Mouse (Mus musculus): Measurements from ENCODE around the gene Sart3.

The Sart3 gene

DNA sequence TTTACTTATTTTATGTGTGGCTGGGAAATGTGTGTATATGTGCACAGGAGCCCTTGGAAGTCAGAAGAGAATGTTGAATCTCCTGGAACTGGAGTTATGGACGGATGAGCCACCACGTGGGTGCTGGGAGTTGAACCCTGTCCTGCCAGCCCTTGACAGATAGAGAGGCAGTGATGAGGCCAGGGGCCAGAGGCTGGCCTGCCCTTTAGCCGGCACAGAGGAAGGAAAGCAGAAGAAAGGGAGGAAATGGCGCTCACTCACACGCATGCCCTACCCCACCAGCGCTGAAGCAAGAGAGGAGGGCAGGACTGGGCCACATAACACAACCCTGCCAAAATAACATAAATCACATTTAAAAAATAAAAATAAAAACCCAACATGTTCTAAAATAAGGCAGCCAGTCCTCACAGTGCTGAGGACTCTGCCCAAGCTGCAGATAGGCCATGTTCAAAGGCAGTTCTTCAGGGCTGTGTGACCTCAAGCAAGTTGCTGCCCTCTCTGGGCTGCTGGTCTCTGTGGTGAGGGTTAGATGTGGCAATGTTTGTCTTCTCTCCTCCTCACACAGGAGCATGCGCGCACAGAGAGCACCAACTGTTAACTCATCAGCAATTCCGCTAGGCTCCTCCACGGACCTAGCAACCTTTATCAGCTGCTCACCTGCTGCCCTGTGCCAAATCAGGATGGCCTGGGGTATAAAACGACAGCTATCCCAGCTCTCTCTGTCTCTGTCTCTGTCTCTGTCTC is 18.3 kb upstream of the Sart3 start:
- DNase-seq: peak; percentile 72

DNA sequence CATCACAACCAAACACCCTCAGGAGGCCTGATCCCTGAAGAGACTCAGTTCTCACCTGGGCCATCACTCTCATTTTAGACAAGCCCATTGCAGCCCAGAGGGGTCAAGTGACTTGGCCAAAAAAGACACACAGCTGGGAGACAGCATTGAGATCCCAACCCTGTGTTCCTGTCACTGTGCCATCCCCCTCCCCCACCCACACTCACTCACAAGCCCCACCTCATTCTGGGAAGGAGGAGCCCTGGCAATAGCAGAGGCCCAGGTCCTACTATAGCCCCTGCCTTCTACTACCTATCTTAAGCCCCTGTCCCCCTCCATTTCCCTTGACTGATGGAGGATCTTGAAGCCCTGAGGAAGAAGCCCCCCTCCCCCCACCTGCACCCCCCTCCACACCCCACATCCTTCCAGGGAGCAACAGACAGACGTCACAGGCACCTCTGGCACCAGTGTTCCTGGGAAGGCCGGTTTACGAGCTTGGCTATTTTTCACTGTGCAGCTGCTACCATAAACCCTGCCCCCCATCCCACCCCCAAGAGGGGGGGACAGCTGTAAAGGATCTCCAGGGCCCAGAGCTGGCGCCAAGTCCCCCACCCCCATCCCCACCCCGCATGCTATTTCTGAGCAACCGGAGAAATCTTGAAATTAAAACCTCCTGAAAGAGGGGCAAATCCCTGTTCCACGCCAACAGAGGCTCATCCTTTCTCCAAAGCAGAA is 16.9 kb upstream of the Sart3 start:
- DNase-seq: peak; percentile 88

DNA sequence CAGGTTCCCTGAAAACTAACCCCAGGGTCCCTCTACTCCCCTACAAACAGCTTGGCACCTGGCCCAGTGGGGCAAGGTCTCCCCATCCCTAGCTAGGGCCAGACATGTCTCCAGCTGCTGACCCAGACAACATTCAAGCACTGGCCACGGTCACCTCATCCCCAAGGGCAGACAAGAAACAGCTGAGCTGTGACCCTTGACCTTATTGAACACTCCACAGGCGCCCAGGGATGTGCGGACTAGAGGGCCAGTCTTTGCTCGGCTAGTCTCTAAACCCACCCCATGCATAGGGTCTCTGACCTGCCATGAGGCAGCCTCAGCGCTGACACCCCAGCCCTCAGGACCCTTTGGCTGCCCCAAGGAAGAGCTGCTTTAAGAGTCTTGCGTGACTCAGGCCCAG is 16.3 kb upstream of the Sart3 start:
- peak; percentile 66 for DNase-seq

DNA sequence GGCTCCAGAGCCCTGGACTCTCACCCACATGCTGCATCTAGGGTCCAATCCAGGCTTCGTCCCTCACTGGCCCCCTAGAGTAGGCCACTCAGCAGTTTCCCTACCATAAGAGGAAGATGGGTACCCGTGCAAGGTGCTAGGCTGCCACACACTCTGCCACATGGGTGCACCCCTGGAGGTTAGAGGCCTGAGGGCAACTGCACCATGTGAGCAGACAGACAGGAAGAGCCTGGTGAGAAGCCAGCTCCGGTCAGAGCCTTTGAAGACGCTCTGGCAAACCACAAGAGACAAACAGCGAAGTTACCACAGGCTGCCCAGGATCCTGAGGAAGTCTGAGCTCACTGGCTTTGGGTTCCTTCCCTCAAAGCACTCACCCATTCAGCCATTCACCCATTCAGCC is 14.7 kb upstream of the Sart3 start:
- no peak for DNase-seq

DNA sequence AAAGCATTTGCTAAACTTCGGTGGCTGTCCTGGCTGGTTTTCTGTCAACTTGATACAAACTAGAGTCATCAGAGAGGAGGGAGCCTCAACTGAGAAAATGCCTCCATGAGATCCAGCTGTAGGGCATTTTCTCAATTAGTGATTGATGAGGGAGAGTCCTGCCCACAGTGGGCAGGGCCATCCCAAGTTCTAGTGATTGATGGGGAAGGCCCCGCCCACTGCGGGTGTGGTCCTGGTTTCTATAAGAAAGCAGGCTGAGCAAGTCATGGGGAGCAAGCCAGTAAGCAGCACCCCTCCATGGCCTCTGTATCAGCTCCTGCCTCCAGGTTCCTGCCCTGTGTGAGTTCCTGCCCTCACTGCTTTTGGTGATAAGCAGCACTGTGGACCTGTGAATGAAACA is 11.8 kb upstream of the Sart3 start:
- DNase-seq: peak; percentile 72

DNA sequence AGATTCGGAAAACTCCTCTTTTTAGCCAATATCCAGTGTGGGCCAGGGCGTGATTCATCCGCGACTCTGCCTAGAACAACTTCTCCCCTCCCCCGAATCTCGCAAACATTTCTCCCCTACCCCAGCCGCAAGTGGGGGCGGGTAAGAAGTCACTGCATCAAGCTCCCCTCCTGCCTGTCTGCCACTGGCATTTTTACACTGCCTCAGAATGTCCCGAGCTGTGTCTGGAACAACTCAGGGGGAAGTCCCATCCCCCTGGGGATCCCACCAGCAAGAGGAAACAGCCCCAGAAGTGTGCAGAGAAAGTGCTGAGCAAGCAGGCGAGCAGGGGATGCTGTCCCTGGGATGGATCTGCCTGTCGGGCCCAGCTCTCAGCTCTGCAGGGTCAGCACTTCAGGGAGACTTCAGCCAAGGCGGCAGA is 11.3 kb upstream of the Sart3 start:
- DNase-seq: peak; percentile 80

DNA sequence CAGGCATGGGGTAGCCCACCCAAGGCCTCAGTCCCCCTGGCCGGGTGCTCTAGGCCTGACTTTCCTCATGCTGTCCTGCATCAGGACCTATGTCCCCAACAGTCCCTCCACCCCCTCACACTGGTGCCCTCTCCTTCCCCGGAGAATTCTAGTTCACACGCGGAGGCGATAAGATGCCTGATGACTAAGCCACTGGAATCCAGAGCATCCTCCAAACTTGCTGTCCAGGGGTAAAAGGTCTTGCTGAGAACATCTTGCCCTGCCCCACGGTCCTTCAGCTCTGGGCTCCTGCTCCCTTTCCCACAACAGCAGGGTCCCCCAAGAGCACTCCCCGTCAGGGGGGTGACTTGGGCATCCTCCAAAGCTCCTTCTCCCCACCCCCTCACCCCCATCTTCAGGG is 10.3 kb upstream of the Sart3 start:
- peak; percentile 48 for DNase-seq

DNA sequence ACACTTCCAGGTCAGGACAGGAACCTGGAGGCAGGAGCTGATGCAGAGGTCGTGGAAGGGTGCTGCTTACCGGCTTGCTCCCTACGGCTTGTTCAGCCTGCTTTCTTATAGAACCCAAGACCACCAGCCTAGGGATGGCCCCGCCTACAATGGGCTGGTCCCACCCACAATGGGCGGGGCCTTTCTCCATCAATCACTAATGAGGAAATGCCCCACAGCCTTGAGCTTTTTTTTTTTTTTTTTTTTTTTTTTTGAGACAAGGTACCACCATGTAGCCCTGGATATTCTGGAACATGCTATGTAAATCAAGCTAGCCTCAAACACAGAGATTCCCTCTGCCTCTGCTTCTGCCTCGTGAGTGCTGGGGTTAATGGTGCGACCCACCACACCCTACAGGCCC is 9.6 kb upstream of the Sart3 start:
- no peak for DNase-seq

DNA sequence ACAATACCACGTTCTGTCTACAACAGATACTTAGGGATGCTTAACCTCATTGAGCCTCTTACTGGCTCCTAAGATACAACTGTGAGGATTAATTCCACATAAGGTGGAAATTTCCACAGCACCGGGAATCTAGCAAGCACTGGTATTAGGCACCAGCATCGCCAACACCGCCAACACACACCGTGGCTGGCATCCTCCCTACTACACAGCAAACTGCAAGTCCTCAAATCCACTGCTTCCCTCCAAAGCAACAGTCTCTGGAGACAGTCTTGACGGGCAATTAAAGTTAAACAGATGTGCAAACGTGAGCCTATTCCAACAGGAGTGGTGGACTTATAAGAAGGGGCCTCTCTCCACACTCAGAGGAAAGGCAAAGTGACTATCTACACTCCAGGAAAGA is 8.9 kb upstream of the Sart3 start:
- DNase-seq: peak; percentile 19

DNA sequence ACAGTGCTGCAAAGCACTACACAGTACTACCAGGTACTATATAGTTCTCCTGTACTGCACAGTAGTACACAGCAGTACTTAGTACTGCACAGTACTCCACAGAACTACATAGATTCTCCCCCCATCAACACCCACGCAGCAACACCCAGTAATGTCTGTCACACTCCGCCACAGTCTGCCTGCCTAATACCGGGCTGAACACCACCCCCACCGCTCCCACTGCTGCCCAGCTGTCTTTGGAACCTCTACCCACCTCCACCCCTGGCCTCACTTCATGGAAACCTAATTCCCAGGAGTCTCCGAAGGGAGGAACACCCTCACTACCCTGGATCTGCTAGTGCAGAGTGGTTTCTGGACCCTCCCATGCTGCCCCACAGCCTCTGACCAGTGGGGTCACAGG is 8.5 kb upstream of the Sart3 start:
- DNase-seq: no peak

DNA sequence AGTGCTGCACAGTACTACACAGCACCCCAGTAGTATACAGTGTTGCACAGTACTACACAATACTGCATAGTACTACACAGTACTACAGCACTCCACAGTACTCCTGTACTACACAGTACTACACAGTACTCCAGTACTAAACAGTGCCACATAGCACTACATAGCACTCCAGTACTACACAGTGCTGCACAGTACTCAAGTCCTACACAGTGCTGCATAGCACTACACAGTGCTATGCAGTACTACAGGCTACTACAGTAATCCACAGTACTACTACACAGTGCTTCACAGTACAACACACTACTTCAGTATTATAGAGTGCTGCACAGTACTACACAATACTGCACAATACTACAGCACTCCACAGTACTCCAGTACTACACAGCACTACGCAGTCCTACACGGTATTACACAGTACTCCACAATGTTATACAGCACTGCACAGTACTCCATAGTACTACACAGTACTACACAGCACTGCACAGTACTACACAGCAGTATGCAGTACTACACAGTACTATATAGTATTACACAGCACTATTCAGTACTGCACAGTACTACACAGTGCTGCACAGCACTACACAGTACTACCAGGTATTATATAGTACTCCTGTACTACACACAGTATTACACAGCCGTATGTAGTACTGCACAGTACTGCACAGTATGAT is 7.9 kb upstream of the Sart3 start:
- DNase-seq: no peak

DNA sequence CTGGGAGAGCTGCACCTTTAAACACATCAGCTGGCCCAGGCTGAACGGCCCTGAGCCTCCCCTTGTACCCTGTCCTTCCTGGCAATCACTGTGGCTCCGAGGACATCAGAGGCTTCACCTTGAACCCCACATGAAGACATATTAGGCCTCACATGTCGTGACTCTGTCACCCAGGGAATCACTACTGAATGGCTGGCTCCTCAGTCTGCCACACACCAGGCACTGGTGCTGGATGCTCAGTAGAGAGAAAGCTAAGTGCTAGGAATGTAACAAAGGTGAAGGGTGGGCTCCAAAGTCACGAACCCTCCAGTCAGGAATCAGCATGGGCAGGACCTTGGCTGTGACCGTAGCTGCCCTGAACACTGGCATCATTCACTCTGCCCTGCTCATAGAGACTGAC is 7.3 kb upstream of the Sart3 start:
- DNase-seq: no peak

DNA sequence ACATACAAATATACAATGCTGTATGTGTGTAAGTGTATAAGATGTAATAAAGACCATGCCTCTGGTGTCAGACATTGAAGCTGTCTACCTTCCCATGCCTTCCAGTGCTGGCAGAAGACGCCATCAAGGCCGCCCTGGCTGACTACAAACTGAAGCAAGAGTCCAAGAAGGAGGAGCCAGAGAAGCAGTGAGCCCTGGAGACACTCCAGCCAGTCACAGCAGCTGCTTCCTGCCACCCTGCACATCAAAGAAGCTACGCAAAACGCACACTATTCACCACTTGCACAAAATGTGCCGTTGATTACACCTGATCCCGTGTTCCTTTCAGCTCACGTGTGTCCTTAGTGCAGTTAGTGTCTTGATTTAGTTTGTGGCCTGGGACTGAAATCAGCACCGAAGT is 5.4 kb upstream of the Sart3 start:
- peak; percentile 62 for DNase-seq

DNA sequence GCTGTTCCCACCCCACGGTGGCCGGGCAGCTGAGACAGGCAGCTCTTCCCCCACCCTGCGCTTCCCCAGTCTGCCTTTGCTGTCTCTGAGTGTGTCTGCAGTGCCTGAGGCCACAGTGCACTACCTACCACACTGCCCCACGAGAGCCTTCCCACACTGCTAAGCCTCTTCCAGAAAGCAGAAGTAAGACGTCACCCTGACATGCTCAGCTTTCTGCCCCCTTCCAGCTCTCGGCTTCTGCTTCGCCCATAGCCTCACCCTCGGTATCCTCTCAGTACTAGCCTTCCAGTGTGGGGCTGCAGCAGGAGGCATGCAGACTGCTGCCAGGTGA is 4.6 kb upstream of the Sart3 start:
- no peak for DNase-seq

DNA sequence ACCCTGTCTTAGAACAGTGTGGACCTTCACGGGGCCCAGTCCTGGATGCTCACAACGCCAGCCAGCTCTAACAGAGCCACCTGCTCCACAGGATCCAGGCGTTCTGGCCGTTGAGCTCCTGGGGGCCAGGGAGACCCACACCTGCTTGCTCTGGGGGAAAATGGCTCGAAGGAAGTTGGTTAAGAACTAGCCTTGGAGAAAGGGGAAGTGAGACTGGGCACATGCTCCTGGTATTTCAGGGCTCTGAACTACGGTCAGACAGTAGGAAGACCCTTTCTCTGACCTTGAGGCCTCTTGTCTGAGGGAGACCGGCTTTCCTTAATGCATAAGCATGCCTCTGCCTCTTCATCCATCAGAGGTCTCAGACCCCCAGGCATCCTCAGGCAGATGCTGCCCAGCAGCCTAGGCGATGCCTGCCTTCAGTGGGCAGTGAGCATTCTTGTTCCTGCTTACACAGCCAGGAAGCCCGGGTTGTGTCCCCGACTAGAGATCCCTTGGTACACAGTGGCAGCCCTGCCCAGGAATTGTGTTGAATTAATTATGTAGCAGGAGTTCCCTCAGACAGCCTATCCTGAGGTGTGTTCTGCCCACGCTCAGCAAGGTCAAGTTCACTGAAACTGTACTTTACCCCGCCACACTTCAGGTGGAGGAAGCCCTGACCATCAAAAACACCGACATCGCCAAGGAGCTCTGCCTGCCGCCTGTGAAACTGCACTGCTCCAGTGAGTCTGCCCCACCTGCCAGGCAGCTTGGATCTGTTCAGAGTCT is 4.0 kb upstream of the Sart3 start:
- peak; percentile 21 for DNase-seq

DNA sequence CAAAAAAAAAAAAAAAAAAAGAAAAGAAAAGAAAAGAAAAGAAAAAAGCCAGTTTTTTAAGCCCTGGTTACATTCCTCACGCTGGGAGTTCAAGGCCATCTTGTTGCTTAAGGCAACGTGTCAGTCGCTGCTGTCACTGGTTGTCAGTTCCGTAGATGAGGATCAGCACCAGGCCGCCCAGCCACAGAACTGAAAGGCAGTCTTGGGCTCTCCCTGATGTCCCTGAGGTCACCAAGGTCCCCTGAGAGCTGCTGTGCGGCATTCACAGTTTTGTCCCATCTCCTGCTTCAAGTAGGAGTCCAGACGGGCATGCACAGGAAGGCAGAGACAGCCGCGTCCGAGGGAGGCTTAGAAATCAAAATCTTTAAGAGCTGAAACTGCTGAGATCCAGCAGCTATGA is 3.3 kb upstream of the Sart3 start:
- no peak for DNase-seq

DNA sequence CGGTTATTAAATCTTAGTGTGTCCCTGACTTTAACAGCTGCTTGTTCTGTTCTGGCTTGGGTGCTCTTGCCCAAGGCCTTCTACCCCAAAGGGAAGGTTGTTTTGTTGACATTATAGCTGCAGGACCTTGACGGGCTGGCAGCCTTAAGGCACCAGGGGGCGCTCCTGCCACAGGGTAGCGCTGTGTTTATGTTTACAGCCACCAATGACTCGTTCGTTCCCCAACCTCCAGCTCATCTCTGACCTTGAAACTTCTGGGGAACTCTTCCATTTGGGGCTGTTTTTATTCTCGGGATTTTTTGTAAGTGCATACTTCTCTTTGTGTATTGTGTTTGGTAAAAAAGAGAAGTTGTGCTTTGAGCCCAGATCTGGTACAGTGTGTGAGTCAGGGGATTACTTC is 1.4 kb upstream of the Sart3 start:
- peak; percentile 95 for DNase-seq

DNA sequence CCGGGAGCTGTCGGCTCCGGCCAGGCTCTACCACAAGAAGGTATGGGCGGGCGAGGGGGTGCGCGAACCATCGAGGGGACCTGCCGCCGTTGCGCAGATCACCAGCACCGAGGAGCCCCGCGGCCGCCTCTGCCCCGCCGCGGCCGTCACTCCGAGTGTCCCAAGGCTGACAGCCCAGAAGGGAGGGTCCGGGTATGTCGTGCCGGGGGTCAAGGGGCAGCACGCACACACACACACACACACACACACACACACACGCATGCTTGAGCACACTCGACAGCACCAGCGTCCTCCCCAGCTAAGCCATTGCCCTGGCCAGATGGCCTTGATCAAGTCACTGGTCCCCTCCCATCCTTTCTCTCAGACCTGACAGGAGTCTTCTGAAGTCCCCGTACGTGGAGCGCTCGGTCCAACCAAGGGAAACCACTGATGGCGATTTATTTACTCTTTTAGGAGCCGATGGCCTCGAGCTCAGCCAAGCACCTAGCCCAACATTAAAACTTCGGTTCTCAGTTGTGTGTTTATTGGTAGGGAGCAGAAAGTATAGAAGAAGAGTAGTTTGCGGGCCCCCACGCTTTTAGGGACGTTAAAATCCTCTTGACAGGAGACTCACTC is 702 bp upstream of the Sart3 start:
- DNase-seq: no peak

DNA sequence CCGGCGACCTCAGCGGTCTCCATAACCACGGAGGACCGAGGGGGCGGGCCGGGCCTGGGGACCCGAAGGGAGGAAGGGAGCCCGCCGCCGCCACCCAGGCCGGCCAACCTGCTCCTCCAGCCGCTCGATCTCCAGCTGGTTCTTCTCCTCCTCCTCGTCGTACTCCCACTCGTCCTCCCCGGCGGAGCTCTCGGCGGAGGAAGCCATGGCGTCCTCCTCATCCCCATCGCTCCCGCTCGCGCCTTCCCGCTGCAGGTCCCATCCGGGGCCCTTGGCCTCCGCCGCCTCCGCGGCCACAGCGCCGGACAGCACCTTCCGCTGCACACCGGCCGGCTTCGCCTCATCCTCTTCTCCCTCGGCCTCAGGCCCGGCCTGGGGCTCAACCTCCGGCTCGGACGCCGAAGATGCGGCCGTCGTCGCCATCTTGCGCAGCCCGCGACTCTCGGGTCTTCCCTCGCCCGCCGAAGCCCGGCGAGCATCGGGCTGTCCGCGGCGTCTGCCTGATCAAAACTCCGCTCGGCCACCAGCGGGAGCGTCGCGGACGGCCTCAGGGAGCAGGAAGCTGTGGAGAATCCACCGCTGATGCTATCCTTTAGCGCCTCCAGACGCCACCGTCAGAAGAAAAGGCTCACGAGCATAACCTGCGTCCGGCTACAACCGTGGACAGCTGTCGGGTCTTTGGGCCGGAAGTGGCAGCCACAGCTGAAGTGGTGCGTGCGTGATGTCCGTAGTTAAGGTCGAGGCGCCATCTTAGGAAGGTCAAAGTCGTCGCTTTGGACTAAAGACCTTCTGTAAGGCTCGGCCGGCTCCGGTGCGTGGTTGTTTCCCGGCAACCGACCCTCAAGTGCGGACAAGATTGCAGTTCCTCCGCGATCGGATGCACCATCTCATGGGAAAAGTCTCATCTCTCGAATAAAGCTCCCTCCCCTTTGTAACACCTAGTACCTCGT is 822 bp downstream of the Sart3 start:
- DNase-seq: peak; percentile 91

DNA sequence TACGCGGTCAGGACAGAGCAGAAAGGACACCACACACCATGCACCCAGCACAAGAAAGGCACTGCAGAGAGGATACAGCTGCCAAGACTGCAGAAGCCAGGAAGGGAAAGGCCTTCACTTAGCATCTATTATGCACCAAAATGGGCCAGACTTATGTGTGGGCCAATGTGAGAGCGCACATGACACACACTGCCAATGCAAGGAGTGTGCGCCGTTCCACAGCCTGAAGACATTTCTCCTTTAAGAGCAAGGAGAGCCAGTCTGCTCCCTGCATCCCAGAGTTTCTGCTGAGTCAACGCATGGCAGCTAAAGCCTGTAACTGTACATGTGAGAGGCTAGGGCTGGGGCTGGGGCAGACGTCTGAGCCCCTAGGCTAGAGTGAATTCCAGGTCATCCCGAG is 3.5 kb downstream of the Sart3 start:
- no peak for DNase-seq

DNA sequence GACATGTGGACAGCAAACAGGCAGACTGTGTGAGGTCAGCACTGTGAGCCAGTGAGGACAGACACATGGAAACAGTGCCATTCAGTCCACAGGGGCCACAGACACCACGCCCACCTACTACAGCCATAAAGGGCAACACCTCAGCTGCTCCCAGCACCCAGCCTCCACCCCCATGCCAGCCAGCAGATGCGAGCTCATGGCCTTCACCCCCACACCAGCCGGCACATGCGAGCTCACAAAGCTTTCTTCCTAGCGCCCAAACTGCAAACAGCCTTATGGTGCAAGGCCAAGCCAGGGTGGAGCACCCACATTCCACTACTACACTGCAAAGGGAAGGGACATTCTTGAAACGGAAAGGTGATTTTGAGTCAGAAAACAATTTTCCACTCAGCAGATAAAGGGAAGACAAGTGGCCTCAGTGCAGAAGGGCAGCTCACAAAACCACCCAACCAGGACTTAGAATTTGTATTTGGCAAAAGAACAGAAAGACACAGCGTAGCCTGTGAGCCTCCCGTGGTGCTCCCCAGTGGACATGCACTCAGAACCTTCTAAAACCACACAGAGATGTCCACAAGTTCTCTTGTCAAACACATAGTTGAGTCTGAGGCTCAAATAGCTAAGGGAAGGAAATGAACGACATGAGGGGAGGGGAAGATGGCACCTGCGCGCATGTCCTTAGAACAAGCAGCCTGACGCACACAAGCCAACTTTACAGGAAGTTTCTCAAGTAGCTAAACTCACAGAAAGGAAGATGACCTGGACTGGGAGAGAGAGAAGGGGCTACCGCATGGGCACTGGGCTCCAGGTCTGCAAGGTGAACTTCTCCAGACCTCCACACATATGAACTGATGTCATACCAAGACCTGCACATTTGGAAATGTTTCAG is 6.4 kb downstream of the Sart3 start:
- no peak for DNase-seq
